Mouse (Mus musculus) embryonic facial prominence, embryonic 14.5 days (tissue): ENCODE measurements around the gene Ndc80. TPM values are rescaled to one million over a fixed set of nuclear protein-coding genes. Genes with fewer than 3 reads are reported as not detected.

Experiments used
- ATAC-seq: fragments of 200-750 bp; cut with Nextera tagmentation; 2 replicates; pipeline ENCODE4 v1.8.0; 2017; ENCODE audit warnings: low read depth, moderate number of reproducible peaks, moderate TSS enrichment
- DNase-seq: peaks from one replicate; pipeline ENCODE4 v3.0.0-alpha.2; 2015; ENCODE audit warnings: low spot score
- H3K27ac ChIP-seq: fragments of 300-500 bp; sonication (generic); replicated peaks from 2 replicates; pipeline ENCODE4 v1.5.1; 2014; ENCODE audit warnings: low read depth, mild to moderate bottlenecking, low read length, moderate library complexity
- H3K27me3 ChIP-seq: fragments of 300-500 bp; sonication (generic); replicated peaks from 2 replicates; pipeline ENCODE4 v1.6.1; 2014; ENCODE audit warnings: low read length; ENCODE audit not compliant: control insufficient read depth, insufficient read depth
- H3K36me3 ChIP-seq: fragments of 300-500 bp; sonication (generic); 2 replicates; pipeline ENCODE4 v1.6.1; 2014; ENCODE audit warnings: low read length, mixed read lengths; ENCODE audit not compliant: control insufficient read depth, insufficient read depth
- H3K4me1 ChIP-seq: fragments of 300-500 bp; sonication (generic); 2 replicates; pipeline ENCODE4 v1.6.1; 2014; ENCODE audit warnings: antibody characterized with exemption, low read length; ENCODE audit not compliant: control insufficient read depth, insufficient read depth
- H3K4me2 ChIP-seq: fragments of 300-500 bp; sonication (generic); 2 replicates; pipeline ENCODE4 v1.6.1; 2014; ENCODE audit warnings: low read depth, mild to moderate bottlenecking, low read length, moderate library complexity, mixed read lengths
- H3K4me3 ChIP-seq: fragments of 300-500 bp; sonication (generic); 2 replicates; pipeline ENCODE4 v1.5.1; 2014; ENCODE audit warnings: low read depth, mild to moderate bottlenecking, low read length
- H3K9ac ChIP-seq: fragments of 300-500 bp; sonication (generic); 2 replicates; pipeline ENCODE4 v1.6.1; 2014; ENCODE audit warnings: low read depth, mild to moderate bottlenecking, low read length, moderate library complexity, mixed read lengths
- H3K9me3 ChIP-seq: fragments of 300-500 bp; sonication (generic); 2 replicates; pipeline ENCODE4 v1.6.1; 2016; ENCODE audit warnings: low read length; ENCODE audit not compliant: control insufficient read depth
- WGBS: fragments of 180-500 bp; shearing (Covaris S2); extraction: QIAGEN DNeasy Blood & Tissue Kit; methylation state at CpG from one replicate; pipeline ENCODE4 v1.1.7; 2014; 5-methylcytosine and 5-hydroxymethylcytosine counted together
- polyA plus RNA-seq: library from polyadenylated mRNA; unstranded; fragments of >200 nt; fragmentation: Nextera tagmentation; extraction: Ambion mirVana; gene quantifications from 2 replicates; pipeline ENCODE4 v1.2.1, GENCODE M21; 2014

The Ndc80 gene
- polyA plus RNA-seq, 1 experiment from 2014 or later = 30.2 TPM

DNA sequence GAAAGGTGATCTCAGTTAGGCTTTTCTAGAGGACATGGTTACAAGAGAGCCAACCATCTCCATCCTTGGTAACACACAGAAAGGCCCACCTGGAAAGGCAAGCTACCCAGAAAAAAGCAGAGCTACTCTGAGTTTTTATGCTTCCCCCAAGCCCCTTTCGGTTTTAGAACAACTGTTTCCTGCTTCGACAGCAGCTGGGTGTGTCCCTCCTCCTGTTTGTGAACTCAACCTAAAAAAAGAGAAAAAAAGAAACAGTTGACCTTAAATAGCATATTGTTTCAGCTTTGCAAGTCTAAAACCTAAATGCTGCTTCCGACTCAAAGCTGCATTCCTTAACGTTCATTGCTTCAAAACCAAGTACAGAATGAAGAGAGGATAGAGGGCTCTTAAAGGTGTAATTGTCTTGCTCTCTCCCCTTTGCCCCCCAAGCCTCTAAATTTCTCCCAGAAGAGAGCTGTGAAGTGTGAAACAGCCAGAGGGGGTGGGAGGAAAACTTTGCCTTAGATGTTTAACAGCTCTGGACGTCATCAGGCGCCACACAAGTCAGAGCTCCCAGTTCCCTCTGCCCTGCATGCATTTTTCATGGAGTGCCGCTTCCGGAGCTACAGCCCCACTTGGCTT, 40.3 kb downstream of the Ndc80 start:
- ATAC-seq (no peak), DNase-seq (no peak)
- Histone ChIP-seq H3K36me3 (no peaks in the 10 kb centered on the region), H3K9ac (no peak overlapping the region), H3K9me3 (no peaks in the 10 kb centered on the region), H3K4me3 (peak overlapping the region; percentile 0; the same call in 1 of the 2 replicates), H3K27me3 (no peaks in the 10 kb centered on the region), H3K4me2 (peak overlapping the region; percentile 29), H3K4me1 (peaks cover 7% of the 10 kb centered on the region; the same call in 1 of the 2 replicates), H3K27ac (peak overlapping the region; percentile 57)
- WGBS = 28% methylated on average over 8 of the region's 8 CpGs

DNA sequence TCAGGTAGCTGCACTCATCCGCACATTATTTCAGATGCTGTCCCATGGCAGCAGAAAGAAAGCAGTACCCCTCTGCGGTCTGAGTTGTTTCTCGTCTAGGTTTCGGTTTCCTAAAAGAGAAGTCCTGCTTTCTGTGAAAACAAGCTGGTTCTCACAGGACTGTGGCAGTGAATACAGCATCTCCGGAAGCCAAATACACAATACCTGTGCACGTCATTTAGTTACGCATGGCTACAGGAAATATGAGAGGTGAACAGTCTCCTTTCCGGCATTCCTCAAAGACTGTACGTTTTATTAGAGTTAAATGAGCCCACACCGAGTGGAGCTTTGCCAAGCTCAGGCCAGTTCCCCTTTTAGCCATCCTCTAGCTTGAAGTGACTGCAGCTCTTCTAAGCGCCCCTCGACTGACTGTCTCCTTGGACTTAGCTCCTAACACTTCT, 40.8 kb downstream of the Ndc80 start:
- Histone ChIP-seq H3K9ac (peak overlapping the region; percentile 1; the same call in 1 of the 2 replicates), H3K4me2 (peak overlapping the region; percentile 29), H3K4me1 (peaks cover 7% of the 10 kb centered on the region; the same call in 1 of the 2 replicates), H3K36me3 (no peaks in the 10 kb centered on the region), H3K9me3 (no peaks in the 10 kb centered on the region), H3K27ac (peak overlapping the region; percentile 57), H3K27me3 (no peaks in the 10 kb centered on the region), H3K4me3 (peak overlapping the region; percentile 0; the same call in 1 of the 2 replicates)
- 43% methylated on average over 12 of the region's 12 CpGs for WGBS
- ATAC-seq (peak; percentile 62), DNase-seq (peak; percentile 25)

DNA sequence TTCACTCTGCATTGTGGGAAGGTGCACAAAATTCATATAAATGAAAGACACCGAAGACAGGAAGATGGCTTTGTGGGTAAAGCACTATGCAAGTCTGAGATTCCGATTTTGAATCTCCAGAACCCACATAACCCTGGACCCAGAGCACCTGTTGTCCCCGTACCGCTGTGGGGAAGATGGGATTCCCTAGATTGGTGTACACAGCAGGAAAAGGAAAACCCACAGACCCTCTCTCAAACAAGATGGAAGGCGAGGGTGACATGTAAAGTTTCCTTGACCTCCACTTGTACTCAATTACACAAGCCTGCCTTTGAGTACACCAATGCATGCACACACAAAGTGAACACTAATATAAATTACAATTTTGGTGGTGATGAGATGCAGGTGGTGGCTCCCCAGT, 41.9 kb downstream of the Ndc80 start:
- ATAC-seq = no peak
- no peak overlapping the region for H3K4me2 ChIP-seq
- H3K4me1 ChIP-seq = peaks cover 7% of the 10 kb centered on the region; the same call in 1 of the 2 replicates
- no peaks in the 10 kb centered on the region for H3K27me3 ChIP-seq
- no peaks in the 10 kb centered on the region for H3K36me3 ChIP-seq
- 88% methylated on average over 5 of the region's 5 CpGs for WGBS
- no peaks in the 10 kb centered on the region for H3K9me3 ChIP-seq
- DNase-seq = no peak
- no peak overlapping the region for H3K27ac ChIP-seq
- H3K9ac ChIP-seq = no peak overlapping the region
- no peak overlapping the region for H3K4me3 ChIP-seq

DNA sequence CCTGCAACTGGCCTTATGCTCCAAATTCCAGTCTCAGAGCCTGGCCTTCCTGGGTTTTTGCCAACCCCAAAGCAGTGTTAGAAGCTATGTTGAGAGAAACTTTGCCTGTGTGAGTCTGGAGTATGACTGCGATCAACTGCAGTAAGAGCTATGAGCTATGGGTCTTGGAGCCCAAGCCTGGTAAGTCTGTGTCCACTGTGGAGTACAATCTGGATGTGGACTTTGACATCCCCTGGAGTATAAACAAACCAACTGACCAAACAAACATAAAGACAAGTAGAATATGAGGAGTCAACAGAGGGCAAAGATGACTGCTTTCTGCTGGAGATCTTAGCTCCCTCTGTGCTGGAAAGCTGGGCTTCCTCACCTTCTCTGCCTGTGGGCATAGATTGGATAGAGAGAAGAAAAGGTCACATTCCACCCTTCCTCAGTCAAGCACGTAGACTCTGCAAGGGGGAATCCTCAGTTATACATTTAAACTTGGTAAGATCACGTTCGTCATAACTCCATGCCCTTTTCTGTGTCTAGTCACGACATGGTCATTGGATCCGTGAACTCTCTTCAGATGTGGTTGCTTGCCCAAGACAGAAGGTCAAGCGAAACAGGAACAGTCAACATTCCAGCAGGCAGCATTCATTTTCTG, 43.1 kb downstream of the Ndc80 start:
- Histone ChIP-seq H3K9me3 (no peaks in the 10 kb centered on the region), H3K27ac (no peak overlapping the region), H3K4me2 (no peak overlapping the region), H3K4me1 (peaks cover 7% of the 10 kb centered on the region; the same call in 1 of the 2 replicates), H3K9ac (no peak overlapping the region), H3K4me3 (no peak overlapping the region), H3K36me3 (no peaks in the 10 kb centered on the region), H3K27me3 (no peaks in the 10 kb centered on the region)
- no peak for ATAC-seq
- no peak for DNase-seq
- WGBS = 84% methylated on average over 7 of the region's 7 CpGs

DNA sequence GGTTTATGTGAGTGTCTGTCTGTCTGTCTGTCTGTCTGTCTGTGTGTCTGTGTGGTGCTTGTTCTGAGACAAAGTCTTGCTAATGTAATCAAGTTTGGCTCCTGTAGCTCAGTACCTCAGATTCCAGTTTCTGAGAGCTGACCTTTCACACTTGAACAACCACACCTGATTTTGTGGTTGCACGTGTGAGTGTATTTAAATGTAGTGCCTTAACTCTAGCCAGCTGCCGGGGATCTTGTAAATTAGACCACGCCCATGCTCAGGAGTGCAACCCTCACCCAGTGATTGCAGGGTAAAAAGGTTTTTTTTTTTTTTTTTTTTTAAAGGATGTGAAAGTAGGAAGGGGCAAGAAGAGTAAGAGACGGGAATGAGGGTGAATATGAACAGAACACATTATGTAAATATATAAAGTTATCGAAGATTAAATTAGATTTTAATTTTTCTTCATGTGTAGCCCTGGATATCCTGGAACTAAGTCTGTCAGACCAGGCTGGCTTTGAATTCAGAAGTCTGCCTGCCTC, 47.2 kb downstream of the Ndc80 start:
- Histone ChIP-seq H3K9me3 (no peaks in the 10 kb centered on the region), H3K36me3 (no peaks in the 10 kb centered on the region), H3K27me3 (no peaks in the 10 kb centered on the region), H3K4me1 (no peaks in the 10 kb centered on the region), H3K27ac (no peak overlapping the region), H3K4me3 (no peak overlapping the region), H3K9ac (no peak overlapping the region), H3K4me2 (no peak overlapping the region)
- DNase-seq (no peak), ATAC-seq (no peak)
- WGBS = 57% methylated on average over 5 of the region's 5 CpGs

DNA sequence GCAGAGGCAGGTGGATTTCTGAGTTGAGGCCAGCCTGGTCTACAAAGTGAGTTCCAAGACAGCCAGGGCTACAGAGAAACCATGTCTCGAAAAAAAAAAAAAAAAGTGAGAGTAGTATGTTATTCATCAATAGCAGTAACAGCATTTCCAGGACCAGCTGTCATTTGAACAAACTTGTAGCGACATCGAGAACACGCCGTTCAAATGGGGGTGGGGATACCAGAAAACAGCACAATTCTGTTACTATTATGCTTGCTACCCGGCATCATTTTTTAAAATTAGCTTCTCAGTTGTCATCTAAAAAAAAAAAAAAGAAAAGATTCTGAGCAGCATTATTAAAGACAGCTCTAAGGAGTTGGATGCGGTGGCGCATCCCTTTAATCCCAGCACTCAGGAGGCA, 49.2 kb downstream of the Ndc80 start:
- no peak for DNase-seq
- no peak overlapping the region for H3K4me3 ChIP-seq
- H3K9me3 ChIP-seq = no peaks in the 10 kb centered on the region
- H3K27ac ChIP-seq = no peak overlapping the region
- no peaks in the 10 kb centered on the region for H3K36me3 ChIP-seq
- 97% methylated on average over 8 of the region's 8 CpGs for WGBS
- H3K9ac ChIP-seq = no peak overlapping the region
- no peak overlapping the region for H3K4me2 ChIP-seq
- peaks cover 3% of the 10 kb centered on the region; the same call in 1 of the 2 replicates for H3K4me1 ChIP-seq
- no peaks in the 10 kb centered on the region for H3K27me3 ChIP-seq
- no peak for ATAC-seq

DNA sequence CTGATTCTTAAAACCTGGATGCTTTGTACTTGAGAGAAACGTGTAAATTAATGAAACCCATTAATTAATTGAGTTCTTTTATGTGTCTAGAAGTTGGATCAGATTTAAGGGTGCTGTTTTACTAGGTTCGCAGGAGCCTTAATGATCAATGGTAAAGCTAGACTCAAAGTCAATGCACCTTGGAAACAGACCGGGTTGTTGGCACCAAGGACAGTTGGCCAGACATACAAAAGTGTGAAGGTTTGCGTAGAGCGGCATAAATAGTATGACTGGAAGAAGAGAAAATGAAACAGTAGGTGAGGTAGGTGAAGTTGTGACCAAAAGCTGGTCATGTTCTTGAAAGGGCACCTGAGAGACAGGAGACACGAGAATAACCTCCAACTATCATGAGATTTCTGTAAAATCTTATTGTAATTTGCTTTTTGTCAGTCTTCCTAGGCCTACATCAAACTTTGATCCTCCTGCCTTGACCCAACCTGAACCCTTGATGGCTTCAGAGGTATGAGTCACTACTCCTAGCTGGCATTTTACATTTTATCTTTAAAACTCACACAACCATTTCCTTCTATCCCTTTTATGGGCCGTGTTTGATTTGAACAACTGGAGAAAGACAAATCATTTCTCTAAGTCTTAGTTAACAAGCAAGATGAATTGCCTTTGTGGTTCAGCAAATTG, 50.2 kb downstream of the Ndc80 start:
- no peak overlapping the region; the same call in 1 of the 2 replicates for H3K27ac ChIP-seq
- peak overlapping the region; percentile 62 for H3K4me3 ChIP-seq
- no peak for ATAC-seq
- DNase-seq = no peak
- H3K36me3 ChIP-seq = no peaks in the 10 kb centered on the region
- WGBS = 76% methylated on average over 7 of the region's 7 CpGs
- H3K9ac ChIP-seq = peak overlapping the region; percentile 98
- H3K9me3 ChIP-seq = no peaks in the 10 kb centered on the region
- H3K4me1 ChIP-seq = peaks cover 3% of the 10 kb centered on the region; the same call in 1 of the 2 replicates
- H3K27me3 ChIP-seq = no peaks in the 10 kb centered on the region
- peak overlapping the region; percentile 80 for H3K4me2 ChIP-seq

DNA sequence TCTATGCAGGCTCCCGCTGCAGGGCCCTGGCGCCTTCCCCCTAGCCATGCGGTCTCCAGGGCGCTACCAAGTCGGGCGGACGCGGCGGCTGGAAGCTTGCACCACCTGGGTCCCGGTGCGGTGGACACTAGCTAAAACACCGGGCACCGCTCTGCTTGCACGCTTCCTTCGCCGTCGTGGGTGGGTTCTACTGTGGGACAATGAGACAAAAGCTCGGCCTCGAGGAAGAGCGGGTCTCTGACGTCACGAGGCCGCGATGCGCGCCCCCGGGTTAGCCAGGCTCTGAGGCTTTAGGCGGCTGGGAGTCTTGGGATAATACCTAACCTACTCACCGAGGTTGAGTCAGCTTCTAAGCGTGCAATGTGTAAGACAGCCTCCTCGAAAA, 51.0 kb downstream of the Ndc80 start:
- peak; percentile 78 for ATAC-seq
- 1% methylated on average over 19 of the region's 31 CpGs for WGBS
- DNase-seq = peak; percentile 84
- Histone ChIP-seq H3K9me3 (no peaks in the 10 kb centered on the region), H3K4me2 (peak overlapping the region; percentile 80), H3K27me3 (no peaks in the 10 kb centered on the region), H3K4me3 (peak overlapping the region; percentile 62), H3K27ac (peak overlapping the region; percentile 99), H3K36me3 (no peaks in the 10 kb centered on the region), H3K4me1 (peaks cover 3% of the 10 kb centered on the region; the same call in 1 of the 2 replicates), H3K9ac (peak overlapping the region; percentile 98)
